Mouse (Mus musculus) myocyte (in vitro differentiated cells): ENCODE data around the gene Lif. TPM values are rescaled to one million over a fixed set of nuclear protein-coding genes. Genes with fewer than 3 reads are reported as not detected.
A peak's percentile ranks its signal among the peaks of the same experiment; 100 is the strongest.

Experiments used
- H3K27me3 ChIP-seq: one replicate; pipeline ENCODE4 v1.6.1; 2011; ENCODE audit not compliant: control insufficient read depth, insufficient read depth, insufficient read length
- H3K36me3 ChIP-seq: one replicate; pipeline ENCODE4 v1.6.1; 2011; ENCODE audit not compliant: control insufficient read depth, insufficient read depth
- H3K4me2 ChIP-seq: one replicate; pipeline ENCODE4 v1.6.1; 2011; ENCODE audit warnings: low read depth, control low read depth
- H3K4me3 ChIP-seq: one replicate; pipeline ENCODE4 v1.5.1; 2011; ENCODE audit warnings: mild to moderate bottlenecking, control low read depth, moderate library complexity
- H3K79me2 ChIP-seq: one replicate; pipeline ENCODE4 v1.6.1; 2011; ENCODE audit not compliant: control insufficient read depth, insufficient read depth
- H3ac ChIP-seq: one replicate; pipeline ENCODE4 v1.6.1; 2011; ENCODE audit not compliant: control insufficient read depth, insufficient read length
- CEBPB ChIP-seq: IDR thresholded peaks from 2 replicates; pipeline ENCODE4 v1.6.1; 2011; ENCODE audit warnings: mild to moderate bottlenecking, moderate library complexity; ENCODE audit not compliant: poor library complexity, insufficient read depth, severe bottlenecking
- E2F4 ChIP-seq: IDR thresholded peaks from one replicate; pipeline ENCODE4 v1.6.1; 2011; ENCODE audit warnings: mild to moderate bottlenecking, control low read depth, moderate library complexity; ENCODE audit not compliant: insufficient read depth
- MAX ChIP-seq: IDR thresholded peaks from one replicate; pipeline ENCODE4 v1.6.1; 2011; ENCODE audit warnings: low read depth, mild to moderate bottlenecking, control low read depth
- MYOD1 ChIP-seq, 3 experiments: IDR thresholded peaks; one replicate each; pipeline ENCODE4 v1.6.1; 2011; ENCODE audit warnings: control low read depth in 2 of 3, low read depth in 2 of 3, mild to moderate bottlenecking in 2 of 3, moderate library complexity in 1 of 3; ENCODE audit not compliant: insufficient read length in 2 of 3, control insufficient read depth in 1 of 3
- MYOG ChIP-seq, 3 experiments: IDR thresholded peaks; one replicate each; pipeline ENCODE4 v1.6.1; 2011; ENCODE audit warnings: control low read depth in 2 of 3, low read depth in 2 of 3, mild to moderate bottlenecking in 2 of 3; ENCODE audit not compliant: insufficient read length in 2 of 3, control insufficient read depth in 1 of 3, insufficient read depth in 1 of 3
- POLR2A ChIP-seq: IDR thresholded peaks from one replicate; pipeline ENCODE4 v1.6.1; 2011; ENCODE audit warnings: low read depth, mild to moderate bottlenecking, control low read depth, moderate library complexity; ENCODE audit not compliant: insufficient read length
- POLR2AphosphoS2 ChIP-seq: IDR thresholded peaks from one replicate; pipeline ENCODE4 v1.6.1; 2011; ENCODE audit warnings: low read depth, control low read depth; ENCODE audit not compliant: insufficient read length
- REST ChIP-seq: IDR thresholded peaks from one replicate; pipeline ENCODE4 v1.6.1; 2011; ENCODE audit warnings: mild to moderate bottlenecking, control low read depth, moderate library complexity; ENCODE audit not compliant: insufficient read depth, insufficient read length
- SRF ChIP-seq: IDR thresholded peaks from one replicate; pipeline ENCODE4 v1.6.1; 2011; ENCODE audit warnings: low read depth; ENCODE audit not compliant: control insufficient read depth, insufficient read length
- TCF12 ChIP-seq: IDR thresholded peaks from one replicate; pipeline ENCODE4 v1.6.1; 2011; ENCODE audit warnings: mild to moderate bottlenecking, control low read depth; ENCODE audit not compliant: poor library complexity, insufficient read depth, severe bottlenecking
- TCF3 ChIP-seq: IDR thresholded peaks from one replicate; pipeline ENCODE4 v1.6.1; 2011; ENCODE audit warnings: low read depth, control low read depth; ENCODE audit not compliant: insufficient read length
- USF1 ChIP-seq: IDR thresholded peaks from one replicate; pipeline ENCODE4 v1.6.1; 2011; ENCODE audit warnings: low read depth, mild to moderate bottlenecking, control low read depth, moderate library complexity
- polyA plus RNA-seq: library from polyadenylated mRNA; unstranded; fragments of >200 nt; fragmentation: generic; extraction: Trizol; gene quantifications from one replicate; pipeline ENCODE4 v1.2.1, GENCODE M21; 2012; ENCODE audit warnings: missing spikeins

Gene Lif
- polyA plus RNA-seq, 1 experiment, result 5.2 TPM

DNA sequence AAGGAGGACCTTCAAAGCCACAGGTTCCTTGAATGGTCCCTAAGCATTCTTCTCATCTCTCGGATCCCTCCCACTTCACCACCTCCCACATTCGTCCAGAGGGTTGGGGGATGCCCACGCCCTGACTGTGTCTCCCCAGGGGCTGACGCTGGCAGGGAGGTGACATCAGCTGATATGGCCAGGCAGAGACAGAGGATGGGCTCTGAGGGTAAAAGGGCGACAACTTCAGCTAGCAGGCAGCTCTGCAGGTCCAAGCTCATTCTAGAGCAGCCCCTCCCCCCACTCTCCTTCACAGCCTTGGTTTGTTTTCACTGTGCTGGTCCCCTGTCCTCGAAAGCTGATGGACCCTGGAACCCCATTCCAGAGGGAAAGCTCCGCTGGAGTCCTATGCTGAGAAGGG is 41.3 kb downstream of the Lif start:
- H3ac ChIP-seq, result no peak overlapping the region
- no peaks in the 10 kb centered on the region for H3K79me2 ChIP-seq
- TF ChIP-seq MYOD1 (IDR thresholded peaks at IDR 0.05; ENCODE audit: control insufficient read depth in 1 of 3, insufficient read length in 2 of 3, low read depth in 2 of 3) (peak in 1 of 3 experiments; percentile 2), MYOG (IDR thresholded peaks at IDR 0.05; ENCODE audit: control insufficient read depth in 1 of 3, insufficient read depth in 1 of 3, insufficient read length in 2 of 3, low read depth in 2 of 3) (peak in 1 of 3 experiments; percentile 6), E2F4 (no peak), USF1 (no peak)
- H3K36me3 ChIP-seq, result no peaks in the 10 kb centered on the region
- H3K4me2 ChIP-seq, result peak overlapping the region; percentile 87
- no peak overlapping the region for H3K4me3 ChIP-seq
- no peaks in the 10 kb centered on the region for H3K27me3 ChIP-seq

DNA sequence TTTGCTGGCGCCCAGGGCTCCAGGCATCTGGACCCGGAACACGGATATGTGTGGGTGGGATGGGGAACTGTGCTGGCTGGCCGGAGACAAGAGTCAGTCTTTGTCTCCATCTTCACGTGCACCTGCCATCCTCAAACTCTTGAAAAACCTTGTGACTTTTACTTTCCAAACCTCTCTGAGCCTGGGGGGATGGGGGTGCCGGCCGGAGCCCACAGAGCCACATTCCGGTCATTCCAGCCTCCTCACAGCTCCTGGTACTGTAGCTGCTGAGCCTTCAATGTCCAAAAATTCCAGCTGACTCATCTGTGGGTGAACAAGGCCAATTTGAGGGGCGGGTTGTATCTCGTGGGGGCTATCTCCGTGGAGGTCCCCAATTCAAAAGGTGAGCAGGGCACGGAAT is 41.8 kb downstream of the Lif start:
- Histone ChIP-seq H3K4me3 (no peak overlapping the region), H3ac (no peak overlapping the region), H3K27me3 (no peaks in the 10 kb centered on the region), H3K4me2 (peak overlapping the region; percentile 87), H3K36me3 (no peaks in the 10 kb centered on the region), H3K79me2 (no peaks in the 10 kb centered on the region)
- TF ChIP-seq POLR2A (no peak), MYOG (IDR thresholded peaks at IDR 0.05; ENCODE audit: control insufficient read depth in 1 of 3, insufficient read depth in 1 of 3, insufficient read length in 2 of 3, low read depth in 2 of 3) (peak in 1 of 3 experiments; percentile 58), TCF3 (no peak), CEBPB (no peak), POLR2AphosphoS2 (no peak), REST (no peak), USF1 (no peak), MAX (no peak), E2F4 (no peak), SRF (no peak), MYOD1 (IDR thresholded peaks at IDR 0.05; ENCODE audit: control insufficient read depth in 1 of 3, insufficient read length in 2 of 3, low read depth in 2 of 3) (peak in 2 of 3 experiments; percentile 73 to 76), TCF12 (peak; percentile 25)

DNA sequence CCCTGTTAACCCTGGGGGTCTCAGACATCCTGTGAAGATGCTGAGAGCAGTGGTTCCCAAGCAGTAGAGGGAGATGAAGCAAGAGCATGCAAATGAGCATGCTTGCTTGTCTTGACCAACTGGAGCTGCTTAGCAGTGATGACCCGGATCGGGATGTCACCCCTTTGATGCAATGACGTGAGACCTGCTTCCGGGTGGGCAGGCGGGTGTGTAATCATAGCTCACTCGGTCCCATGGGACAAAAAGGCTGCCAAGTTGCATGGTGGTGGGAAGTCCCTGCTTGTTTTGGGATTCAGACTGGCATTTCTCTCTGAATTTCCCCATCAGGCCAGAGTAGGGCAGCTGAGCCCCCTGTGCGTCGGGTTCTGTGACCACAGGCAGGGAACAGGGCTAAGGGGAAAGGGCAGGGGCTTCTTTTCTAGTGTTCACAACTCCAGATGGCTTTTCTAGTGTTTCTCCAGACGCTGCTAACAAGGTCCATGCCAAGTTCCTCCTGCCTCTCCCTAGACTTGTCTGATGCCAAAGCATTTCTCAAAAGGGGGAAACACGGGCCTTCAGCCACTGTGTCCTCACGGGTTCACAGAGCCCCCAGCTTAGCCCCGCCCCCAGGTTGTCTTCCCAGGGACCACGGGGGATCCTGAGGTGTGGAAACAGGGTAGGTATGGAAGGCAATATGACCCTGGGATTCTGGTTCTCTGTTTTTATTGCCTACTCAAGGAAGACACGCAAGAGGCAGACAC is 42.5 kb downstream of the Lif start:
- peak in 1 of 3 experiments; percentile 28 for TF ChIP-seq MYOD1 (IDR thresholded peaks at IDR 0.05; ENCODE audit: control insufficient read depth in 1 of 3, insufficient read length in 2 of 3, low read depth in 2 of 3)
- TF ChIP-seq TCF12, result no peak
- TF ChIP-seq SRF, result no peak
- TF ChIP-seq MYOG (IDR thresholded peaks at IDR 0.05; ENCODE audit: control insufficient read depth in 1 of 3, insufficient read depth in 1 of 3, insufficient read length in 2 of 3, low read depth in 2 of 3), result peak in 1 of 3 experiments; percentile 31
- TF ChIP-seq CEBPB, result peak; percentile 93
- H3K4me2 ChIP-seq, result peak overlapping the region; percentile 87
- no peaks in the 10 kb centered on the region for H3K27me3 ChIP-seq
- no peaks in the 10 kb centered on the region for H3K36me3 ChIP-seq
- no peaks in the 10 kb centered on the region for H3K79me2 ChIP-seq
- H3ac ChIP-seq, result no peak overlapping the region
- H3K4me3 ChIP-seq, result no peak overlapping the region

DNA sequence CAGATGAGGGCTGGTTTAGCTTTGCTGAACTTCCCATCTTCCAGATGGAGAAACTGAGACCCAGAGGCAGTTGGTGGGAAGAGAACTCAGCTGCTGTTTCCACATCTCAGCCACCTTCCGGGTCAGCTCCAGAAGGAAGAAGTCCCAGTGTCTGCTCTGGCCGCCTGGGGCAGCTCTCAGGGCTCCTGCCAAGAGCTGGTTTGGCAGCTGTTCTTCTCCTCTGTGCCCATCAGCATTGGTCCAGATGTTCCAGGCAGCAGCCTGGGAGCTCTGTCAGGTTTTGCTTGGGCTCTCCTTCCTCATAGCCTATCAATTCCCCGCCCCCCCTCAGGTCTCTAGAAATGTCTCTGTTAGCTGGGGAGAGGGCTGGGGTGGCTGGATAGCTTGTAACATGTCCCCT is 43.3 kb downstream of the Lif start:
- Histone ChIP-seq H3K36me3 (no peaks in the 10 kb centered on the region), H3K79me2 (no peaks in the 10 kb centered on the region), H3K4me3 (no peak overlapping the region), H3K27me3 (no peaks in the 10 kb centered on the region), H3ac (no peak overlapping the region), H3K4me2 (peak overlapping the region; percentile 87)
- TF ChIP-seq POLR2A (no peak), TCF3 (no peak), MYOD1 (IDR thresholded peaks at IDR 0.05; ENCODE audit: control insufficient read depth in 1 of 3, insufficient read length in 2 of 3, low read depth in 2 of 3) (peak in 2 of 3 experiments; percentile 52 to 54), MYOG (IDR thresholded peaks at IDR 0.05; ENCODE audit: control insufficient read depth in 1 of 3, insufficient read depth in 1 of 3, insufficient read length in 2 of 3, low read depth in 2 of 3) (peak in 1 of 3 experiments; percentile 23), TCF12 (peak; percentile 21)

DNA sequence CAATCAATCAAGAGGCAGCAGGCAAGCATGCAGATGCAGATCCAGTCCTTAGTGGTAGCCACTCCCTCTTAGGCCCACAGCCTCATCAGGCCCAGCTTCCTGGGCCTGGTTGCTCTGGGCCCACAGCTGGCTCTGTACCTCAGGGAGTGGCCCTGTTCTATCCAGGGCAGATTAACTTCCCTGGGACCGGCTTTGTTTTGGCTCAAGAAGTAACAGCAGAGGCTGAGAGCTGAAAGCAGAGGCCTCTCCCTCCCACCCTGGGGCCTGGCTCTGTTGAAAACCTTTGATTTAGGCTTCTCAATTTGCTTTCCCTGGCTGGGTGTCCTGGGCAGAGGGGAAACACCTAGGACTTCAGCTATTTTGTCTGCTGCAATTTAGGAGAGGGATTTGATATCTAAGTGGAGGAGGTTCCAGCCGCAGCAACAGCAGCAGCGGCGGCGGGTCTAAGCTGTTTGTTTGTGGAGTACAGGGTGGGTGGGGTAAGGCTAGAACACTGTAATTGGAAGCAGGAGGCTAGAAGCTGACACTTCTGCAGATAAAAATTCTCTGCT is 45.1 kb downstream of the Lif start:
- TF ChIP-seq MYOG (IDR thresholded peaks at IDR 0.05; ENCODE audit: control insufficient read depth in 1 of 3, insufficient read depth in 1 of 3, insufficient read length in 2 of 3, low read depth in 2 of 3) (peak in 1 of 3 experiments; percentile 25), CEBPB (no peak), MYOD1 (IDR thresholded peaks at IDR 0.05; ENCODE audit: control insufficient read depth in 1 of 3, insufficient read length in 2 of 3, low read depth in 2 of 3) (peak in 1 of 3 experiments; percentile 54)
- no peak overlapping the region for H3K4me3 ChIP-seq
- peak overlapping the region; percentile 56 for H3K4me2 ChIP-seq
- H3ac ChIP-seq, result no peak overlapping the region
- no peaks in the 10 kb centered on the region for H3K36me3 ChIP-seq
- H3K27me3 ChIP-seq, result no peaks in the 10 kb centered on the region
- no peaks in the 10 kb centered on the region for H3K79me2 ChIP-seq
